ENCODE assay signal across 8 mouse cellular contexts in the genomic region with DNA sequence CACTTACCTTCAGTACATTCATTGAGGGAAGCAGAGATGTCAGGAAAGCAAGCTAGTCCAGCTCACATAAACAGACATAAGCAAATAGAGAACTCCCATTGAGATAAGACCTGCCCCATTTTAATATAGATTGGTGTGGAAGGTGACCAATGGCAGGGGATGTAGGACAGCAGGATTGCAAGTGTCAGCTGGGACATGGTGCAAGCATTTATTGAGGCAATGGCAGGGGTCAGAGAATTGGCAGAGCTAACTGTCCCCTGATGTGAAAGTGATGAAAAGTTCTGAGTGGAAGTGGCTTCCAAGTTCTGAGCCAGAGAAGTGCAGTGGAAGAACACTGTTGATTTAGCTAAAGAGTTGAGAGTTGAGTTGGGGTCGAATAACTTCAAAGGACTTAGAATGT. TPM values are rescaled to one million over a fixed set of nuclear protein-coding genes. Genes with fewer than 3 reads are reported as not detected.
DNase-seq lines count a peak whose midpoint lies in the region; ATAC-seq and TF ChIP-seq lines count a peak whose summit lies in the region.

Insig2 (minus strand) TSS at position 105 of the 400 bp plus-strand sequence.

- ATAC-seq in kidney, postnatal 0 days (replicated peaks; ENCODE audit: low FRiP score, low read depth), result no peak
- no peak for ATAC-seq in inflammation-experienced regulatory T-cells, adult 6 months
- no peak for ATAC-seq in midbrain, embryonic 13.5 days
- no peak for ATAC-seq in megakaryocyte progenitor cell, adult 5-6 weeks (replicated peaks; ENCODE audit: poor library complexity)

- TF ChIP-seq CTCF in kidney, postnatal 0 days (IDR thresholded peaks at IDR 0.05; ENCODE audit: low read depth), result no peak

- DNase-seq in kidney, postnatal 0 days (ENCODE audit: low spot score), result no peak
- DNase-seq in kidney, adult 9 months, result no peak
- DNase-seq in adrenal gland, postnatal 10 days, result no peak
- DNase-seq in gastrocnemius, postnatal 14 days, result no peak
- DNase-seq in thymus, postnatal 10 days (ENCODE audit: low spot score in 2 of 2), result no peak

- no peaks in the 10 kb centered on the region for H3K27me3 ChIP-seq in kidney, postnatal 0 days (ENCODE audit: insufficient read depth, low read length)
- H3K27me3 ChIP-seq in midbrain, embryonic 13.5 days, result no peaks in the 10 kb centered on the region

- H3K9ac ChIP-seq in kidney, postnatal 0 days (ENCODE audit: low read depth, low read length), result no peak within 1 kb of the TSS
- H3K9ac ChIP-seq in midbrain, embryonic 13.5 days (replicated peaks), result no peak within 1 kb of the TSS

- H3K4me3 ChIP-seq in kidney, postnatal 0 days (replicated peaks; ENCODE audit: low read depth, low read length), result no peak within 1 kb of the TSS
- no peak within 1 kb of the TSS for H3K4me3 ChIP-seq in midbrain, embryonic 13.5 days (replicated peaks)

- 92% methylated on average over 1 of the region's 1 CpGs for WGBS in kidney, postnatal 0 days
- 93% methylated on average over 1 of the region's 1 CpGs for WGBS in midbrain, embryonic 13.5 days

- no peaks in the 10 kb centered on the region for H3K9me3 ChIP-seq in kidney, postnatal 0 days (replicated peaks; ENCODE audit: low read length)
- H3K9me3 ChIP-seq in midbrain, embryonic 13.5 days, result no peaks in the 10 kb centered on the region

- intact Hi-C loops in gastrocnemius, postnatal 14 days (cut with DNase I; ENCODE audit: low total_unique reads), result no loop called here

- no peak within 1 kb of the TSS for H3K4me2 ChIP-seq in kidney, postnatal 0 days (ENCODE audit: low read length)
- no peak within 1 kb of the TSS for H3K4me2 ChIP-seq in midbrain, embryonic 13.5 days (replicated peaks)

- no peaks in the 10 kb centered on the region for H3K36me3 ChIP-seq in kidney, postnatal 0 days (ENCODE audit: insufficient read depth, low read length)
- peaks cover 11% of the 10 kb centered on the region; the same call in 1 of the 2 replicates for H3K36me3 ChIP-seq in midbrain, embryonic 13.5 days

- no peak within 1 kb of the TSS for H3K27ac ChIP-seq in kidney, postnatal 0 days
- H3K27ac ChIP-seq in midbrain, embryonic 13.5 days, result no peak within 1 kb of the TSS

- H3K4me1 ChIP-seq in kidney, postnatal 0 days (replicated peaks; ENCODE audit: insufficient read depth, low read length), result no peaks in the 10 kb centered on the region
- H3K4me1 ChIP-seq in midbrain, embryonic 13.5 days (replicated peaks), result peaks cover 11% of the 10 kb centered on the region

RNA-seq across cellular contexts. Expression of gene Insig2, which starts in this region (rescaled TPM):
- polyA plus RNA-seq in kidney, postnatal 0 days (2015; fragmentation: Nextera tagmentation; extraction: Ambion mirVana), result 46.9 and 52.8 TPM in 2 replicates
- 10 to 100 TPM; 47.9 to 89.9 TPM for total RNA-seq in adrenal gland, postnatal 10 days (2021)
- 10 to 100 TPM; 45.3 to 47.9 TPM for total RNA-seq in gastrocnemius, postnatal 14 days (2021)
- polyA plus RNA-seq in inflammation-experienced regulatory T-cells, adult 6 months (2017; shearing (Covaris generic)), result 10 to 100 TPM; 29.6 to 34.8 (median 30.4) TPM
- 47.7 and 50.2 TPM in 2 replicates for polyA plus RNA-seq in midbrain, embryonic 13.5 days (2015; fragmentation: Nextera tagmentation; extraction: Ambion mirVana)
- total RNA-seq in megakaryocyte progenitor cell, adult 5-6 weeks (2015), result 11.2 and 24.8 TPM in 2 replicates
- 8.2 and 19.7 TPM in 2 replicates for total RNA-seq in megakaryocyte progenitor cell, adult 5-6 weeks (2017)
